Mouse (Mus musculus): ENCODE measurements around the gene Gm4305. TPM values are rescaled to one million over a fixed set of nuclear protein-coding genes. Genes with fewer than 3 reads are reported as not detected.

The Gm4305 gene
- not detected for polyA plus RNA-seq (2014; fragmentation: Illumina TruSeq; extraction: RNeasy Lipid Tissue Mini Kit (QIAGEN cat#74804); ENCODE audit: low read depth, low replicate concordance)

GRCm38 (mm10) chr10:100350793-100351192, at the start of gene Gm4305:
TSS of gene Gm4305 (plus strand) at chr10:100351093.

DNA sequence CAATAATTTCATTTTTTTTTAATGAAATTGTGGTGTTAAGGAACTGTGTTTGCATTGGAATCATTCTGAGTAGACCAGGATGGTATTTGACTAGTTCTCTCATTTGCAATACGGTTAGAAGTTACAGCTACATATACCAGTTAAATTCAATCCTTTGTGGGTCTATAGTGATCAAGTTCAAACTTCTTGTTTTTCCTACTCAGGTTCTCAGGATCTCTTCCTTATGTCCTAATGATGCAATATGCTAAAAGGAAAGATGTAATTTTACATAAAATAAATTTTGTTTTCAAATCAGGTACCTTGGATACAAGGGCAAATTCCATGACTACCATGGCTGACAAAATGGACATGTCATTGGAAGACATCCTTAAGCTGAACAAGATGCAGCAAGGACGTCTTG, 15.5 kb upstream of the Gm4305 start, which contains the start of gene Gm4301:
TSS of gene Gm4301 (plus strand) at position 301 of the 400 bp plus-strand sequence.

GRCm38 (mm10) chr10:100340536-100340935, 10.4 kb upstream of the Gm4305 start, which contains the start of gene Gm4302:
TSS of gene Gm4302 (plus strand) at chr10:100340836.

GRCm38 (mm10) chr10:100345672-100346071, 5.2 kb upstream of the Gm4305 start, which contains the start of gene Gm4303:
TSS of gene Gm4303 (plus strand) at chr10:100345972.

GRCm38 (mm10) chr10:100361038-100361437, 10.1 kb downstream of the Gm4305 start, which contains the start of gene Gm4307:
TSS of gene Gm4307 (plus strand) at chr10:100361338.

GRCm38 (mm10) chr10:100382460-100382859, 31.6 kb downstream of the Gm4305 start, which contains the start of gene Gm4312:
TSS of gene Gm4312 (minus strand) at chr10:100382560.

Other genes with a start within 250 kb of the Gm4305 start
- not detected for gene Gm4301, start 15.4 kb upstream of the Gm4305 start, polyA plus RNA-seq (2014; fragmentation: Illumina TruSeq; extraction: RNeasy Lipid Tissue Mini Kit (QIAGEN cat#74804); ENCODE audit: low read depth, low replicate concordance)
- gene Gm4302, start 10.3 kb upstream of the Gm4305 start, polyA plus RNA-seq (2014; fragmentation: Illumina TruSeq; extraction: RNeasy Lipid Tissue Mini Kit (QIAGEN cat#74804); ENCODE audit: low read depth, low replicate concordance), result not detected
- gene Gm4303, start 5.1 kb upstream of the Gm4305 start, polyA plus RNA-seq (2014; fragmentation: Illumina TruSeq; extraction: RNeasy Lipid Tissue Mini Kit (QIAGEN cat#74804); ENCODE audit: low read depth, low replicate concordance), result not detected
- not detected for gene Gm4307, start 10.2 kb downstream of the Gm4305 start, polyA plus RNA-seq (2014; fragmentation: Illumina TruSeq; extraction: RNeasy Lipid Tissue Mini Kit (QIAGEN cat#74804); ENCODE audit: low read depth, low replicate concordance)
- not detected for gene Gm4312, start 31.5 kb downstream of the Gm4305 start, polyA plus RNA-seq (2014; fragmentation: Illumina TruSeq; extraction: RNeasy Lipid Tissue Mini Kit (QIAGEN cat#74804); ENCODE audit: low read depth, low replicate concordance)
- gene Tmtc3, start 136.3 kb downstream of the Gm4305 start, polyA plus RNA-seq (2014; fragmentation: Illumina TruSeq; extraction: RNeasy Lipid Tissue Mini Kit (QIAGEN cat#74804); ENCODE audit: low read depth, low replicate concordance), result 51.3 TPM
- 28.9 TPM for gene Cep290, start 136.5 kb downstream of the Gm4305 start, polyA plus RNA-seq (2014; fragmentation: Illumina TruSeq; extraction: RNeasy Lipid Tissue Mini Kit (QIAGEN cat#74804); ENCODE audit: low read depth, low replicate concordance)
- gene 4930430F08Rik, start 239.3 kb downstream of the Gm4305 start, polyA plus RNA-seq (2014; fragmentation: Illumina TruSeq; extraction: RNeasy Lipid Tissue Mini Kit (QIAGEN cat#74804); ENCODE audit: low read depth, low replicate concordance), result 13.9 TPM
- not detected for gene 1700017N19Rik, start 239.4 kb downstream of the Gm4305 start, polyA plus RNA-seq (2014; fragmentation: Illumina TruSeq; extraction: RNeasy Lipid Tissue Mini Kit (QIAGEN cat#74804); ENCODE audit: low read depth, low replicate concordance)